Mouse (Mus musculus): ENCODE data around the gene Tomm22. TPM values are rescaled to one million over a fixed set of nuclear protein-coding genes. Genes with fewer than 3 reads are reported as not detected.
"Not testable (repeated sequence)": the region's sequence is repeated elsewhere in the genome, so short reads cannot be mapped to it uniquely, and the experiment has no call there.

The Tomm22 gene
- total RNA-seq (2015) (161 and 184 TPM in 2 replicates), total RNA-seq (2017) (81.2 and 82.1 TPM in 2 replicates)

DNA sequence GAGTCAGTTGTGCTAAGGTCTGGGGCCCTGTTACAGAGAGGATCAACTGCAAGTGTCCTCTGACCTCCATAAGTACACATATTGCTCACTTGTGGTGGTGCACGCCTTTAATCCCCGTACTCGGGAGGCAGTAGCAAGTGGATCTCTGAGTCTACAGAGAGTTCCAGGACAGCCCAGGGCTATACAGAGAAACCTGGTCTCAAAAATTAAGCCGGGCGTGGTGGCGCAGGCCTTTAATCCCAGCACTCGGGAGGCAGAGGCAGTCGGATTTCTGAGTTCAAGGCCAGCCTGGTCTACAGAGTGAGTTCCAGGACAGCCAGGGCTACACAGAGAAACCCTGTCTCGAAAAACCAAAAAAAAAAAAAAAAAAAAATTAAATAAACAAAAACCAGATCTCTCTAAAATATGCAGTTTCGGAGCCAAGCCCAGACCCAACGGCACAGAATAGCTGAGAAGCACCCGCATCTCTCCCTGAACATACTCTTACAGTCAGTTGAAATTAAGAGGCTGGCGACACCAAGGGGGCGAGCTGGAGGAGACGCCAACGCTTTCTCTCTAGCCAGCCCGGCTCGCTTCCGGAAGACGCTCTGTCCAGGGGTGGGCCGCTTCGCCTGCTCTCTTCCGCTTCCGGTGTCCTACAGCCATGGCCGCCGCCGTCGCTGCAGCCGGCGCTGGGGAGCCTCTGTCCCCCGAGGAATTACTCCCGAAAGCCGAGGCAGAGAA lies at the start of gene Tomm22:
TSS of gene Tomm22 (plus strand) at position 613 of the 723 bp plus-strand sequence.
- ATAC-seq (ENCODE audit: poor library complexity, severe bottlenecking): peak; percentile 100

- ATAC-seq (ENCODE audit: poor library complexity, severe bottlenecking): no peak
Observed at GRCm38 (mm10) chr15:79630471-79630870, 40.2 kb upstream of the Tomm22 start.

- ATAC-seq (ENCODE audit: poor library complexity, severe bottlenecking): no peak
Observed at GRCm38 (mm10) chr15:79641135-79641817, 29.4 kb upstream of the Tomm22 start.

GRCm38 (mm10) chr15:79645483-79645882 lies 25.2 kb upstream of the Tomm22 start:
- no peak for ATAC-seq (ENCODE audit: poor library complexity, severe bottlenecking)

- no peak for ATAC-seq (ENCODE audit: poor library complexity, severe bottlenecking)
Observed at GRCm38 (mm10) chr15:79648130-79648529, 22.5 kb upstream of the Tomm22 start.

DNA sequence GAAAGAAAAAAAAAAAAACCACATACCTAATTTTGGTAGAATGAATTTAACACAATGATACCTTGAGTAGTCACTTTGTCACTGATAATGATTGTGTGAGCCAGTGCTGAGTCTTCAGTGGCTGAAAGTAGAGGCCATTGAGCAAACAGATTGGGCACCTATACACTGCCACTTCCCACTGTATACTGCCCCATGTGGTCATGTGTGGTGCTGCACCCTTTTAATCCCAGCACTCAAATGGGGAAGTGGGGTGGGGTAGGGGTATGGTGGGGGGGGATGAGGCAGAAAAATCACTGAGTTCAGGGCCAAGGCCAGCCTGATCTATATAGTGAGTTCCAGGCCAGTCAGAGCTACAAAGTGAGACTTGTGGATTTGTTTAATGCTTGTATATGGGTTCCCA lies 20.1 kb upstream of the Tomm22 start:
- ATAC-seq (ENCODE audit: poor library complexity, severe bottlenecking): peak; percentile 88

DNA sequence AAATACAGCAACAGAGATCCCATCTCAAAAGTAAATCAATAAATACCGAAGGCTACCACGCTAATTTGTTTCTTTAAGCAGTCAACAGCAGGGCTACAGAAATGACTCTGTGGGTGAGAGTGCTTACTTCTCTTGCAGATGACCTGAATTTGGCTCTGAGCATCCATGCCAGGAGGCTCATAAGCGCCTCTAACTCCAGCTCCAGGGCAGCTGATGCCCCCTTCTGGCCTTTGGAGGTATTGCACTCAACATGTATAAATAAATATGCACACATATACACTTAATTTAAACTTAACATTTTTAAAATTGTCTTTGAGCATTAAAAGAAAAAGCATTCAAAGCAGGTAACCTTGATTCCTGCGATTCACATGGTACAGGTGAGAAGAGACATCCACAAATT lies 19.2 kb upstream of the Tomm22 start:
- ATAC-seq (ENCODE audit: poor library complexity, severe bottlenecking): no peak

DNA sequence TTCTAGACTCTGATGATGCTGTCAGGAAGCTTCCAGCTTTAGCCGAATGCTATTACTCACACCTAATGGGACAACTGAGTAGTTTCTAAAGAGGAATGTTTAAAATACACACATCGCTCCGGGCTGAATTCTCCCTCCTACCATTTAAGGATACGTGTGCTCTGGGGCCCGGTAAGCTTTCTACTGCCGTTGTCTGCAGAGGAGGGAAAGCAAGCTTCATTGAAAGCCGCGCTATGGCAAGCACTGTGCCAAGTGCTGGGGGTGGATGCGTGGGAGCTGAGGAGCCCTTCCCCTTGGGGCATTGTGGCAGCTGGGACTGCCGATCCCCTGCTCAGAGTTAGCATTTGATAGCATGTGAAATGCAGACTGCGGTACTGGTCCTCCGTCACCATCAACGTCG lies 14.2 kb upstream of the Tomm22 start:
- no peak for ATAC-seq (ENCODE audit: poor library complexity, severe bottlenecking)

DNA sequence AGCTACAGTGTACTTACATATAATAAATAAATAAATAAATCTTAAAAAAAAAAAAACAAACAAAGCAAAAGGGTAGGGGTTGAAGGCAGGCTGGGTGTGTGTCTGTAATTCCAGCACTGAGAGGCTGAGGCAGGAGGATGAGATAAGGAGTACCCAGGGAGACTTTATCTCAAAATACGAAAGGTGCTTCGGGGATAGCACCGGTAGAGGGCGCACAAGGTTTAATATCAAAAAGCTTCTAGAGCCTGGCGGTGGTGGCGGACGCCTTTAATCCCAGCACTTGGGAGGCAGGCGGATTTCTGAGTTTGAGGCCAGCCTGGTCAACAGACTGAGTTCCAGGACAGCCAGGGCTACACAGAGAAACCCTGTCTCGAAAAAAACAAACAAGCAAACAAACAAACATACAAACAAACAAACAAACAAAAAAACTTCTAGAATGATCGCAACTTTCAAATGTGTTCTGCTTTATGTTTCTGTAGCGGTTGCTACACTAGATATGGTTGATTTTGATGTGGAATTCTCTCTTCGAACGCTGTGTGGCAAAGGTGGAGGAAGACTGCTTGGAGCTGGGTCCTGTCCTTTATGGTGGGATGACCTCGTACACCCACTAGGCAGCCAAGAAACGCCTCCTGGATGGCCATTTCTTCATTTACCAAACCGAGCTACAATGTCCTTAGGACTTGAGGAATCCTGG lies 12.7 kb upstream of the Tomm22 start:
- ATAC-seq (ENCODE audit: poor library complexity, severe bottlenecking): peak; percentile 53

DNA sequence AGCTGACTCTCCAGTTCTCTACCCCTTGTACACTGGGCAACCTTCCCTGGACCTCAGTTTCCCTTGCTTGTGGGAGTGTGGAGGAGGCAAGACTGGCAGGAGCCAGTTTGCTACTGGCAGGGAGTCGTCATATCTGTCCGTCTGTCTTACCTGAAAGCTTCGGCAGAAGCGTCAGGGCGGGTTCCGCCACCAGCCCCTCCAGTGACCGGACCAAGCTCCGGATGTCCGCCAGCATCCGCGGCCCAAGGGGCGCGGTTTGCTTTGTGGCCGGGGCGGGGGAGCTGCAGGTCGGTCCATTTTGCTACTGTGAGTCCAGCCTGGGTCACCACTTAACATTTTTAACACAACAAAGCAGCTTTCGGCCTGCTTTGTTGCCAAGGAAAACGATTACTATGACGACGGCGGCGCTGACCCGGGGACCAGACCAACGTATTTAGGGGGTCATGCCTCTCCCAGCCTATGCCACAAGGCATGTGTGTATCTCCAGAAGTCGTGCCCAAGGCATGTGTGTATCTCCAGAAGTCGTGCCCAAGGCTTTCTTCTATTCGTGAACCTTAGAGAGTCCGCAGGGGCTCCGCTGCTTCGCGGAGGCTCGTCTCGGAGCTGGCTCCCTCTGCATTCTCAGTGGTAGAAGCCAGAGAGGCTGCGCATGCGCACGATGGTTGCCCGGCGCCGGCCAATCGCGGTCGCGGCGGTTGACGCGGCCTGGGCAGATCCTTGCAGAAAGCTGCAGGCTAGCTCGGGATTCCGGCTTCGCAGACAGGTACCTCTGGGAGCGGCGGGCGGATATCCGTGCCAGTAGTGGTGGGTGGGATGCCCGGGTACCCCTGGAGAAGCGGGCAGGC lies 11.9 kb upstream of the Tomm22 start, which contains the start of the genes Fam227a and Cby1:
TSS of gene Fam227a (minus strand) at position 426 of the 845 bp plus-strand sequence.
TSS of gene Cby1 (plus strand) at position 669 of the 845 bp plus-strand sequence.
- peak; percentile 90 for ATAC-seq (ENCODE audit: poor library complexity, severe bottlenecking)

- ATAC-seq (ENCODE audit: poor library complexity, severe bottlenecking): no peak
Observed at GRCm38 (mm10) chr15:79661852-79662251, 8.8 kb upstream of the Tomm22 start.

DNA sequence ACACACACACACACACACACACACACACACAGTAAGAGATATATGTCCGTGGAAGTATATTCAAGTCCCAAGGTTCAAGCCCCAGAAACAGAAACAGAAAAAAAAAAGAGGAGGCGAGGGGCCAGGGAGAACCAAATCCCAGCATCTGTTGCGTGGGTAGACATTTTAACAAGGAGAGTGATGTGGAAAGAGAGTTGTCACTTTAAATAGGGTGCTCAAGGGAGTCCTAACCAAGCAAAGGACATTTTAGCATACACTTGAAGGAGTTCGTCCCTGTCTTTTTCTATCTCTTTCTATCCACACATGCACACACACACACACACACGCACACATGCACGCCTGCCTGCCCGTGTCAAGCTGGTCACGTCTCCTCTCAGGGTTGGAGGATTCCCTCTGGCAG lies 6.0 kb upstream of the Tomm22 start:
- no peak for ATAC-seq (ENCODE audit: poor library complexity, severe bottlenecking)

DNA sequence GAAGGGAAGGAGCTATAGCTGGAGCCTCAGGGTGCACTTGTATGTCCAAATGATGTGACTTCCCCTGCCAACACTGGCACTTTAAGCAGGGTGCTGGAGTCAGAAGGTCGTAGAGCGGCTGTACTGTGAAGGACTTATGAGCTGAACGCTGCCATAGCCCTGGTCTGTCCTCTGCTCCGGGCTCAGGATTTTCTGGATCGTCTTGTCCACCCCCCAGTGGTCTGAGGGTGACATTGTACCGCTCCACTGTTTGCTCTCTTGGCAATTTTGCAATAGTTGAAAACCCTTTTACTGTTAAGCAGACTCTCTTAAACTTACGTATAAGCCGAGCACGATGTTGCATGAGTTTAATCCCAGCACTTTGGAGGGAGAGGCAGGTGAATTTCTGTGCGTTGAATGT lies 1.5 kb upstream of the Tomm22 start:
- no peak for ATAC-seq (ENCODE audit: poor library complexity, severe bottlenecking)

DNA sequence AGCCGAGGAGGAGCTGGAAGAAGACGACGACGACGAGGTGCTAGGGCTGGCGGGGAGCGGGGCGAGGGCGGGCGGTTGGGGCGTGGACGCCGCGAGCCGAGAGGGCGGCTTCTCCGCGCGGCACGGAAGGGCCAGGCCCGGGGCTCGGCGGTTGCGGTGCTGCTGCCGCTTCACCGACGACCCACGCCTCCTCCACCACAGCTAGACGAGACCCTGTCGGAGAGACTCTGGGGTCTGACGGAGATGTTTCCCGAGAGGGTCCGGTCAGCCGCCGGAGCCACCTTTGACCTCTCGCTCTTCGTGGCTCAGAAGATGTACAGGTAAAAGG lies 275 bp downstream of the Tomm22 start:
- no peak; the same call in 1 of the 2 replicates for ATAC-seq (ENCODE audit: poor library complexity, severe bottlenecking)

GRCm38 (mm10) chr15:79671828-79672348 lies 1.2 kb downstream of the Tomm22 start:
- not testable (repeated sequence) for ATAC-seq (ENCODE audit: poor library complexity, severe bottlenecking)

GRCm38 (mm10) chr15:79677936-79678335 lies 7.3 kb downstream of the Tomm22 start:
- no peak for ATAC-seq (ENCODE audit: poor library complexity, severe bottlenecking)

GRCm38 (mm10) chr15:79681973-79682372 lies 11.3 kb downstream of the Tomm22 start:
- no peak for ATAC-seq (ENCODE audit: poor library complexity, severe bottlenecking)

DNA sequence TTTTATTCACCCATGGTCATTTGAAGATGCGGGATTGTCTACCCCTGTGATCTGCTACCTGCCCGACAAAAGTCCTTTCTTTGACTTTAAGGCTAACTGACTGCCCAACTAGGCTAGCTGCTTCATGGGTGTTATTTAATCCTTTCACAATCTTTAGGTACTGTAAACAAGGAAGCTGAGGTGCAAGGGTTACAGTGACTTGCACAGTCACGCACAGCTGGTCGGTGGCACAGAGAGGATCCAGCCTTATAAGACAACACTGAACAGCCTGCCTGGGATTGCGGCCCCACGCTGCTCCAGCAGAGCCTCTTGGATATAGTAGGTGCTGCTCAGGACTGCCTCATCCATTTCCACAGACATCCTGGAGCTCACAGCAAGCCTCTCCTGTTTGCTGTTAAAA lies 12.5 kb downstream of the Tomm22 start:
- peak; percentile 66 for ATAC-seq (ENCODE audit: poor library complexity, severe bottlenecking)

- ATAC-seq (ENCODE audit: poor library complexity, severe bottlenecking): no peak
Observed at GRCm38 (mm10) chr15:79683707-79684465, 13.2 kb downstream of the Tomm22 start.

GRCm38 (mm10) chr15:79684616-79685015 lies 14.0 kb downstream of the Tomm22 start:
- no peak for ATAC-seq (ENCODE audit: poor library complexity, severe bottlenecking)

Data from megakaryocyte, adult 5-6 weeks (primary cell).